Mouse (Mus musculus): ENCODE results near the gene Nbea.

DNA sequence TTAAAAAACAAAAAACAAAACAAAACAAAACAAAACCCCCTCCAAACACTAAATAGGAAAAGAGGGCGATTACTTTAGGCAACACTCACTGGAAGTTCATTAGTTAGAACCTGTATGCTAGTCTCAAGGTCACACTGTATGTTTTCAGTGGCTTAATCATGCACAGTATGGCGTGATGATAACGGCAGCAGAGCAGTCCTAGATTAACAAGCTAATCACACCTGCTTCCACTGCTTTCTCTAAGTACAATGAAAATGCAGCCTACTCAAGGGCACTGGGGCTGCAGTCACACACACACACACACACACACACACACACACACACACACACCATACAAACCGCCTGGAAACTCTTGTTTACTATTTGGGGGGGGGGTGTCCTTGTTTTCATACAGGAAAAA is 406.0 kb downstream of the Nbea start:
- TF ChIP-seq CTCF (conservative IDR thresholded peaks at IDR 0.05; ENCODE audit: insufficient read depth, insufficient read length, low read depth, low read length) (no peak), POLR2A (IDR thresholded peaks at IDR 0.05; ENCODE audit: low read depth, low read length) (no peak)
